Mouse (Mus musculus) forebrain, embryonic 14.5 days (tissue): ENCODE results near the gene BC051665. TPM values are rescaled to one million over a fixed set of nuclear protein-coding genes. Genes with fewer than 3 reads are reported as not detected.
A peak's percentile ranks its signal among the peaks of the same experiment; 100 is the strongest.

Experiments
- ATAC-seq: fragments of 200-750 bp; cut with Nextera tagmentation; 2 replicates; pipeline ENCODE4 v1.8.0; 2017; ENCODE audit warnings: mild to moderate bottlenecking, moderate library complexity
- DNase-seq: peaks from one replicate; pipeline ENCODE4 v3.0.0-alpha.2; 2015; ENCODE audit warnings: low spot score
- H3K27ac ChIP-seq: fragments of 300-500 bp; sonication (generic); 2 replicates; pipeline ENCODE4 v1.5.1; 2014; ENCODE audit warnings: low read depth, mild to moderate bottlenecking, control low read depth, low read length, moderate library complexity
- H3K27me3 ChIP-seq: fragments of 300-500 bp; sonication (generic); replicated peaks from 2 replicates; pipeline ENCODE4 v1.6.1; 2014; ENCODE audit warnings: low read length, control low read depth, mixed read lengths; ENCODE audit not compliant: control insufficient read depth, insufficient read depth
- H3K36me3 ChIP-seq: fragments of 300-500 bp; sonication (generic); 2 replicates; pipeline ENCODE4 v1.6.1; 2014; ENCODE audit warnings: low read length, control low read depth; ENCODE audit not compliant: control insufficient read depth, insufficient read depth
- H3K4me1 ChIP-seq: fragments of 300-500 bp; sonication (generic); 2 replicates; pipeline ENCODE4 v1.6.1; 2014; ENCODE audit warnings: antibody characterized with exemption, low read length, control low read depth; ENCODE audit not compliant: control insufficient read depth, insufficient read depth
- H3K4me2 ChIP-seq: fragments of 300-500 bp; sonication (generic); 2 replicates; pipeline ENCODE4 v1.6.1; 2014; ENCODE audit warnings: mild to moderate bottlenecking, control low read depth, low read length
- H3K4me3 ChIP-seq: fragments of 300-500 bp; sonication (generic); 2 replicates; pipeline ENCODE4 v1.5.1; 2014; ENCODE audit warnings: low read depth, low read length, control low read depth
- H3K9ac ChIP-seq: fragments of 300-500 bp; sonication (generic); 2 replicates; pipeline ENCODE4 v1.6.1; 2014; ENCODE audit warnings: mild to moderate bottlenecking, low read length, control low read depth, moderate library complexity
- H3K9me3 ChIP-seq: fragments of 300-500 bp; sonication (generic); replicated peaks from 2 replicates; pipeline ENCODE4 v1.6.1; 2016; ENCODE audit warnings: low read length, control low read depth, mixed read lengths; ENCODE audit not compliant: control insufficient read depth
- WGBS: fragments of 180-500 bp; shearing (Covaris S2); extraction: QIAGEN DNeasy Blood & Tissue Kit; methylation state at CpG from one replicate; pipeline ENCODE4 v1.1.7; 2014; 5-methylcytosine and 5-hydroxymethylcytosine counted together
- polyA plus RNA-seq: library from polyadenylated mRNA; unstranded; fragments of >200 nt; fragmentation: Nextera tagmentation; extraction: Ambion mirVana; gene quantifications from 2 replicates; pipeline ENCODE4 v1.2.1, GENCODE M21; 2014

Gene BC051665
- polyA plus RNA-seq, 1 experiment from 2014 or later: not detected

GRCm38 (mm10) chr13:60748556-60748955 lies 37.6 kb downstream of the BC051665 start:
- ATAC-seq: no peak
- no peak overlapping the region for H3K4me2 ChIP-seq
- H3K4me1 ChIP-seq: peaks cover 1% of the 10 kb centered on the region
- peak; percentile 33 for DNase-seq
- peaks cover 72% of the 10 kb centered on the region for H3K36me3 ChIP-seq
- H3K9ac ChIP-seq: no peak overlapping the region
- no peaks in the 10 kb centered on the region for H3K27me3 ChIP-seq
- no peak overlapping the region for H3K27ac ChIP-seq
- H3K9me3 ChIP-seq: no peaks in the 10 kb centered on the region
- no peak overlapping the region for H3K4me3 ChIP-seq
- 89% methylated on average over 2 of the region's 2 CpGs for WGBS

- Histone ChIP-seq H3K27me3 (no peaks in the 10 kb centered on the region), H3K27ac (no peak overlapping the region), H3K4me1 (peaks cover 5% of the 10 kb centered on the region), H3K9ac (no peak overlapping the region), H3K4me2 (no peak overlapping the region), H3K4me3 (no peak overlapping the region), H3K36me3 (peaks cover 64% of the 10 kb centered on the region), H3K9me3 (no peaks in the 10 kb centered on the region)
- DNase-seq (no peak), ATAC-seq (no peak)
- 92% methylated on average over 1 of the region's 1 CpGs for WGBS
These were observed 39.0 kb downstream of the BC051665 start for GRCm38 (mm10) chr13:60747201-60747600.

GRCm38 (mm10) chr13:60746271-60746670 lies 39.9 kb downstream of the BC051665 start:
- DNase-seq (peak; percentile 65), ATAC-seq (no peak)
- peaks cover 5% of the 10 kb centered on the region for H3K4me1 ChIP-seq
- H3K9ac ChIP-seq: no peak overlapping the region
- no peaks in the 10 kb centered on the region for H3K27me3 ChIP-seq
- no peaks in the 10 kb centered on the region for H3K9me3 ChIP-seq
- no peak overlapping the region for H3K4me2 ChIP-seq
- WGBS: 24% methylated on average over 1 of the region's 1 CpGs
- peaks cover 64% of the 10 kb centered on the region for H3K36me3 ChIP-seq
- no peak overlapping the region for H3K27ac ChIP-seq
- no peak overlapping the region for H3K4me3 ChIP-seq

- no peak overlapping the region for H3K4me2 ChIP-seq
- peaks cover 62% of the 10 kb centered on the region for H3K36me3 ChIP-seq
- WGBS: 92% methylated on average over 12 of the region's 12 CpGs
- ATAC-seq (no peak), DNase-seq (no peak)
- H3K4me1 ChIP-seq: peaks cover 5% of the 10 kb centered on the region
- no peaks in the 10 kb centered on the region for H3K27me3 ChIP-seq
- no peak overlapping the region for H3K27ac ChIP-seq
- H3K9ac ChIP-seq: no peak overlapping the region
- no peaks in the 10 kb centered on the region for H3K9me3 ChIP-seq
- H3K4me3 ChIP-seq: no peak overlapping the region
These were observed 40.8 kb downstream of the BC051665 start for GRCm38 (mm10) chr13:60745358-60745757.

GRCm38 (mm10) chr13:60744736-60745135 lies 41.4 kb downstream of the BC051665 start:
- WGBS: 94% methylated on average over 3 of the region's 3 CpGs
- DNase-seq (no peak), ATAC-seq (no peak)
- Histone ChIP-seq H3K4me1 (peaks cover 5% of the 10 kb centered on the region), H3K4me2 (no peak overlapping the region), H3K36me3 (peaks cover 62% of the 10 kb centered on the region), H3K9ac (no peak overlapping the region), H3K9me3 (no peaks in the 10 kb centered on the region), H3K4me3 (no peak overlapping the region), H3K27ac (no peak overlapping the region), H3K27me3 (no peaks in the 10 kb centered on the region)

- H3K36me3 ChIP-seq: peaks cover 62% of the 10 kb centered on the region
- peaks cover 5% of the 10 kb centered on the region for H3K4me1 ChIP-seq
- ATAC-seq: peak; percentile 78
- H3K4me3 ChIP-seq: no peak overlapping the region
- no peak overlapping the region for H3K4me2 ChIP-seq
- 37% methylated on average over 7 of the region's 7 CpGs for WGBS
- H3K9ac ChIP-seq: no peak overlapping the region
- H3K27me3 ChIP-seq: no peaks in the 10 kb centered on the region
- no peak overlapping the region for H3K27ac ChIP-seq
- H3K9me3 ChIP-seq: no peaks in the 10 kb centered on the region
- peak; percentile 83 for DNase-seq
These were observed 42.1 kb downstream of the BC051665 start for GRCm38 (mm10) chr13:60744078-60744460.

GRCm38 (mm10) chr13:60743381-60744077 lies 42.6 kb downstream of the BC051665 start:
- Histone ChIP-seq H3K27me3 (no peaks in the 10 kb centered on the region), H3K4me3 (no peak overlapping the region), H3K36me3 (peaks cover 59% of the 10 kb centered on the region), H3K4me1 (peaks cover 5% of the 10 kb centered on the region), H3K27ac (peak overlapping the region; percentile 44; the same call in 1 of the 2 replicates), H3K9me3 (no peaks in the 10 kb centered on the region), H3K4me2 (no peak overlapping the region), H3K9ac (no peak overlapping the region)
- DNase-seq (peak; percentile 45), ATAC-seq (peak; percentile 41)
- WGBS: 63% methylated on average over 13 of the region's 13 CpGs

- 93% methylated on average over 3 of the region's 3 CpGs for WGBS
- Histone ChIP-seq H3K4me3 (no peak overlapping the region), H3K27ac (no peak overlapping the region), H3K9me3 (no peaks in the 10 kb centered on the region), H3K27me3 (no peaks in the 10 kb centered on the region), H3K4me2 (no peak overlapping the region), H3K9ac (no peak overlapping the region), H3K36me3 (peaks cover 50% of the 10 kb centered on the region), H3K4me1 (peaks cover 5% of the 10 kb centered on the region)
- ATAC-seq (no peak), DNase-seq (no peak)
These were observed 43.6 kb downstream of the BC051665 start for GRCm38 (mm10) chr13:60742611-60743010.

GRCm38 (mm10) chr13:60740248-60740647 lies 45.9 kb downstream of the BC051665 start:
- H3K36me3 ChIP-seq: peaks cover 56% of the 10 kb centered on the region
- H3K4me3 ChIP-seq: no peak overlapping the region
- H3K4me1 ChIP-seq: peaks cover 5% of the 10 kb centered on the region
- no peaks in the 10 kb centered on the region for H3K9me3 ChIP-seq
- no peak overlapping the region for H3K4me2 ChIP-seq
- DNase-seq (no peak), ATAC-seq (no peak)
- H3K9ac ChIP-seq: no peak overlapping the region
- H3K27me3 ChIP-seq: no peaks in the 10 kb centered on the region
- WGBS: 88% methylated on average over 6 of the region's 6 CpGs
- H3K27ac ChIP-seq: no peak overlapping the region
